Mouse (Mus musculus): ENCODE data around the gene Gm37240. TPM values are rescaled to one million over a fixed set of nuclear protein-coding genes. Genes with fewer than 3 reads are reported as not detected.

Gm37240 gene
- total RNA-seq, 1 experiment from 2014 or later: not detected

GRCm38 (mm10) chr3:85206475-85206874 is 680.8 kb downstream of the Gm37240 start:
- ATAC-seq (replicated peaks; ENCODE audit: insufficient number of reproducible peaks, low FRiP score, low TSS enrichment, poor library complexity, severe bottlenecking): no peak

- ATAC-seq (replicated peaks; ENCODE audit: insufficient number of reproducible peaks, low FRiP score, low TSS enrichment, poor library complexity, severe bottlenecking): no peak
These were observed 681.4 kb downstream of the Gm37240 start for GRCm38 (mm10) chr3:85205911-85206310.

- ATAC-seq (replicated peaks; ENCODE audit: insufficient number of reproducible peaks, low FRiP score, low TSS enrichment, poor library complexity, severe bottlenecking): no peak
These were observed 683.7 kb downstream of the Gm37240 start for GRCm38 (mm10) chr3:85203659-85204058.

GRCm38 (mm10) chr3:85202726-85203125 is 684.6 kb downstream of the Gm37240 start:
- no peak for ATAC-seq (replicated peaks; ENCODE audit: insufficient number of reproducible peaks, low FRiP score, low TSS enrichment, poor library complexity, severe bottlenecking)

GRCm38 (mm10) chr3:85201785-85202184 is 685.5 kb downstream of the Gm37240 start:
- no peak for ATAC-seq (replicated peaks; ENCODE audit: insufficient number of reproducible peaks, low FRiP score, low TSS enrichment, poor library complexity, severe bottlenecking)

GRCm38 (mm10) chr3:85198496-85198895 is 688.8 kb downstream of the Gm37240 start:
- no peak for ATAC-seq (replicated peaks; ENCODE audit: insufficient number of reproducible peaks, low FRiP score, low TSS enrichment, poor library complexity, severe bottlenecking)

- no peak for ATAC-seq (replicated peaks; ENCODE audit: insufficient number of reproducible peaks, low FRiP score, low TSS enrichment, poor library complexity, severe bottlenecking)
These were observed 690.2 kb downstream of the Gm37240 start for GRCm38 (mm10) chr3:85197148-85197547.

- no peak for ATAC-seq (replicated peaks; ENCODE audit: insufficient number of reproducible peaks, low FRiP score, low TSS enrichment, poor library complexity, severe bottlenecking)
These were observed 690.7 kb downstream of the Gm37240 start for GRCm38 (mm10) chr3:85196591-85196990.

- ATAC-seq (replicated peaks; ENCODE audit: insufficient number of reproducible peaks, low FRiP score, low TSS enrichment, poor library complexity, severe bottlenecking): peak; percentile 73
These were observed 692.2 kb downstream of the Gm37240 start for GRCm38 (mm10) chr3:85195068-85195481.

GRCm38 (mm10) chr3:85189791-85190190 is 697.5 kb downstream of the Gm37240 start:
- no peak for ATAC-seq (replicated peaks; ENCODE audit: insufficient number of reproducible peaks, low FRiP score, low TSS enrichment, poor library complexity, severe bottlenecking)

GRCm38 (mm10) chr3:85188364-85188763 is 699.0 kb downstream of the Gm37240 start:
- no peak for ATAC-seq (replicated peaks; ENCODE audit: insufficient number of reproducible peaks, low FRiP score, low TSS enrichment, poor library complexity, severe bottlenecking)

- no peak for ATAC-seq (replicated peaks; ENCODE audit: insufficient number of reproducible peaks, low FRiP score, low TSS enrichment, poor library complexity, severe bottlenecking)
These were observed 700.6 kb downstream of the Gm37240 start for GRCm38 (mm10) chr3:85186661-85187076.

- no peak for ATAC-seq (replicated peaks; ENCODE audit: insufficient number of reproducible peaks, low FRiP score, low TSS enrichment, poor library complexity, severe bottlenecking)
These were observed 701.5 kb downstream of the Gm37240 start for GRCm38 (mm10) chr3:85185827-85186226.

- no peak for ATAC-seq (replicated peaks; ENCODE audit: insufficient number of reproducible peaks, low FRiP score, low TSS enrichment, poor library complexity, severe bottlenecking)
These were observed 702.4 kb downstream of the Gm37240 start for GRCm38 (mm10) chr3:85184916-85185315.

GRCm38 (mm10) chr3:85184151-85184550 is 703.2 kb downstream of the Gm37240 start:
- ATAC-seq (replicated peaks; ENCODE audit: insufficient number of reproducible peaks, low FRiP score, low TSS enrichment, poor library complexity, severe bottlenecking): no peak

- no peak for ATAC-seq (replicated peaks; ENCODE audit: insufficient number of reproducible peaks, low FRiP score, low TSS enrichment, poor library complexity, severe bottlenecking)
These were observed 710.6 kb downstream of the Gm37240 start for GRCm38 (mm10) chr3:85176736-85177135.

GRCm38 (mm10) chr3:85174542-85175469 is 712.5 kb downstream of the Gm37240 start:
- ATAC-seq (replicated peaks; ENCODE audit: insufficient number of reproducible peaks, low FRiP score, low TSS enrichment, poor library complexity, severe bottlenecking): no peak

GRCm38 (mm10) chr3:85173441-85174071 is 713.8 kb downstream of the Gm37240 start:
- no peak for ATAC-seq (replicated peaks; ENCODE audit: insufficient number of reproducible peaks, low FRiP score, low TSS enrichment, poor library complexity, severe bottlenecking)

GRCm38 (mm10) chr3:85172532-85172931 is 714.8 kb downstream of the Gm37240 start:
- ATAC-seq (replicated peaks; ENCODE audit: insufficient number of reproducible peaks, low FRiP score, low TSS enrichment, poor library complexity, severe bottlenecking): no peak

GRCm38 (mm10) chr3:85172096-85172495 is 715.2 kb downstream of the Gm37240 start:
- no peak for ATAC-seq (replicated peaks; ENCODE audit: insufficient number of reproducible peaks, low FRiP score, low TSS enrichment, poor library complexity, severe bottlenecking)

All from monocyte, adult 5-6 weeks (primary cell).